Mouse (Mus musculus): ENCODE measurements around the gene Fam104a. TPM values are rescaled to one million over a fixed set of nuclear protein-coding genes. Genes with fewer than 3 reads are reported as not detected.
A peak's percentile ranks its signal among the peaks of the same experiment; 100 is the strongest.

Gene Fam104a
- total and polyA plus RNA-seq, 3 experiments = 33.6 to 38.1 TPM; not detected in 1

GRCm38 (mm10) chr11:113684707-113685426 is 912 bp upstream of the Fam104a start:
- H3K79me2 ChIP-seq (ENCODE audit: control insufficient read depth, insufficient read depth, low read length, poor library complexity) = peaks cover 77% of the 10 kb centered on the region
- peak overlapping the region; percentile 70 to 93 for H3K4me3 ChIP-seq (ENCODE audit: control insufficient read depth in 1 of 2, insufficient read depth in 1 of 2, low read depth in 2 of 2, low read length in 2 of 2)
- peak overlapping the region; percentile 74 for H3K27ac ChIP-seq (ENCODE audit: control insufficient read depth, low read depth, low read length)
- no peaks in the 10 kb centered on the region for H3K9me3 ChIP-seq (replicated peaks; ENCODE audit: insufficient read depth, low read length)
- H3K27me3 ChIP-seq (ENCODE audit: control insufficient read depth in 1 of 2, insufficient read depth in 2 of 2, low read length in 2 of 2) = no peaks in the 10 kb centered on the region
- DNase-seq (ENCODE audit: low read depth, low spot score) = no peak
- H3K4me1 ChIP-seq (ENCODE audit: control insufficient read depth in 1 of 2, insufficient read depth in 2 of 2, low read length in 2 of 2) = peaks cover 21 to 23% of the 10 kb centered on the region in 2 experiments
- peaks cover 0 to 43% of the 10 kb centered on the region in 2 experiments; a peak in 3 of 4 replicates for H3K36me3 ChIP-seq (ENCODE audit: control insufficient read depth in 1 of 2, insufficient read depth in 2 of 2, low read length in 2 of 2)
- H3K9ac ChIP-seq (ENCODE audit: control insufficient read depth, low read depth, low read length, poor library complexity, severe bottlenecking) = peak overlapping the region; percentile 90
- TF ChIP-seq EP300 (IDR thresholded peaks at IDR 0.05; ENCODE audit: low read depth in 1 of 2, low read length in 2 of 2) (no peak), JUND (IDR thresholded peaks at IDR 0.05; ENCODE audit: low read depth, low read length) (0 out of 2 replicates have a peak, but pooled peaks have one; percentile 40), SIN3A (IDR thresholded peaks at IDR 0.05; ENCODE audit: low read length) (no peak), MEF2A (IDR thresholded peaks at IDR 0.05; ENCODE audit: extremely low read depth, insufficient replicate concordance, low read depth, low read length, poor library complexity, severe bottlenecking) (no peak), USF1 (IDR thresholded peaks at IDR 0.05; ENCODE audit: low read depth, low read length) (peak; percentile 59), E2F4 (IDR thresholded peaks at IDR 0.05; ENCODE audit: borderline replicate concordance, low read depth, low read length) (peak; percentile 4; the same call in 1 of the 2 replicates), NELFE (IDR thresholded peaks at IDR 0.05; ENCODE audit: low read depth, low read length) (no peak), CTCF (IDR thresholded peaks at IDR 0.05 in 2 of 3, conservative IDR thresholded peaks at IDR 0.05 in 1 of 3; ENCODE audit: control insufficient read depth in 1 of 3, insufficient read depth in 1 of 3, low read depth in 2 of 3, low read length in 3 of 3, poor library complexity in 1 of 3, severe bottlenecking in 1 of 3) (no peak), ZMIZ1 (IDR thresholded peaks at IDR 0.05; ENCODE audit: low read depth, low read length) (no peak; the same call in 1 of the 2 replicates), CHD1 (IDR thresholded peaks at IDR 0.05; ENCODE audit: low read depth, low read length) (peak; percentile 67; the same call in 1 of the 2 replicates), GABPA (IDR thresholded peaks at IDR 0.05; ENCODE audit: low read depth, low read length) (no peak), ETS1 (IDR thresholded peaks at IDR 0.05; ENCODE audit: low read depth, low read length) (no peak), POLR2AphosphoS5 (IDR thresholded peaks at IDR 0.05; ENCODE audit: borderline replicate concordance, low read depth, low read length) (no peak), MXI1 (IDR thresholded peaks at IDR 0.05; ENCODE audit: low read depth, low read length) (peak; percentile 35)

DNA sequence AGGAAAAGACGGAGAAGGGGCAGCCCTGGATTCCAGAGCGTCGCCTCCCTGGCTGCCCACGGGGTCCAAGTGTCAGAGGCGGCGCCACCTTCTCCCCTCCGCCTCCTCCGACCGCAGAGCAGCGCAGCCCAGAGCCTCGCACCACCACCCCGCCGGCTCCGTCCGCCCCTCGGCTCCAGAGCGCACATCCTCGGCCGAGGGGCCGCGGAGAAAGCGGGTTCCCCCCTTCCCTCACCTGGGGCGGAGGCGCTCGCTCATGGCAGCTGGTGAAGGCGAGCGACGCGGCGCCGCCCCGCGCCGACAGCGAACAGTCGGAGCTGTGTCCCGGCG is 363 bp downstream of the Fam104a start:
- peaks cover 77% of the 10 kb centered on the region for H3K79me2 ChIP-seq (ENCODE audit: control insufficient read depth, insufficient read depth, low read length, poor library complexity)
- peak overlapping the region; percentile 68 for H3K27ac ChIP-seq (ENCODE audit: control insufficient read depth, low read depth, low read length)
- no peaks in the 10 kb centered on the region for H3K9me3 ChIP-seq (replicated peaks; ENCODE audit: insufficient read depth, low read length)
- peaks cover 21 to 23% of the 10 kb centered on the region in 2 experiments for H3K4me1 ChIP-seq (ENCODE audit: control insufficient read depth in 1 of 2, insufficient read depth in 2 of 2, low read length in 2 of 2)
- H3K27me3 ChIP-seq (ENCODE audit: control insufficient read depth in 1 of 2, insufficient read depth in 2 of 2, low read length in 2 of 2) = no peaks in the 10 kb centered on the region
- H3K4me3 ChIP-seq (ENCODE audit: control insufficient read depth in 1 of 2, insufficient read depth in 1 of 2, low read depth in 2 of 2, low read length in 2 of 2) = peak overlapping the region; percentile 70 to 93
- peak overlapping the region; percentile 90 for H3K9ac ChIP-seq (ENCODE audit: control insufficient read depth, low read depth, low read length, poor library complexity, severe bottlenecking)
- DNase-seq (ENCODE audit: low read depth, low spot score) = no peak
- H3K36me3 ChIP-seq (ENCODE audit: control insufficient read depth in 1 of 2, insufficient read depth in 2 of 2, low read length in 2 of 2) = peaks cover 0 to 43% of the 10 kb centered on the region in 2 experiments; a peak in 3 of 4 replicates
- TF ChIP-seq RCOR1 (IDR thresholded peaks at IDR 0.05; ENCODE audit: low read depth, low read length) (no peak), TCF12 (IDR thresholded peaks at IDR 0.05; ENCODE audit: low read depth, low read length) (no peak), JUND (IDR thresholded peaks at IDR 0.05; ENCODE audit: low read depth, low read length) (no peak), CHD1 (IDR thresholded peaks at IDR 0.05; ENCODE audit: low read depth, low read length) (0 out of 2 replicates have a peak, but pooled peaks have one; percentile 43), POLR2AphosphoS2 (IDR thresholded peaks at IDR 0.05; ENCODE audit: low read length) (no peak; the same call in 1 of the 2 replicates), BHLHE40 (IDR thresholded peaks at IDR 0.05; ENCODE audit: borderline replicate concordance, low read depth, low read length) (no peak), EP300 (IDR thresholded peaks at IDR 0.05; ENCODE audit: low read depth in 1 of 2, low read length in 2 of 2) (no peak), NELFE (IDR thresholded peaks at IDR 0.05; ENCODE audit: low read depth, low read length) (0 out of 2 replicates have a peak, but pooled peaks have one; percentile 14), ZNF384 (IDR thresholded peaks at IDR 0.05; ENCODE audit: low read depth, low read length) (no peak), ELF1 (IDR thresholded peaks at IDR 0.05; ENCODE audit: low read depth, low read length) (no peak), MAZ (IDR thresholded peaks at IDR 0.05; ENCODE audit: low read depth, low read length) (0 out of 2 replicates have a peak, but pooled peaks have one; percentile 58), E2F4 (IDR thresholded peaks at IDR 0.05; ENCODE audit: borderline replicate concordance, low read depth, low read length) (no peak), POLR2A (IDR thresholded peaks at IDR 0.05; ENCODE audit: control insufficient read depth in 1 of 2, insufficient read depth in 1 of 2, low read depth in 1 of 2, low read length in 2 of 2, poor library complexity in 1 of 2) (peak in 1 of 2 experiments; percentile 43; a peak in 1 of 4 replicates), GATA1 (IDR thresholded peaks at IDR 0.05; ENCODE audit: low read depth, low read length) (no peak), CTCF (IDR thresholded peaks at IDR 0.05 in 2 of 3, conservative IDR thresholded peaks at IDR 0.05 in 1 of 3; ENCODE audit: control insufficient read depth in 1 of 3, insufficient read depth in 1 of 3, low read depth in 2 of 3, low read length in 3 of 3, poor library complexity in 1 of 3, severe bottlenecking in 1 of 3) (no peak), SMC3 (IDR thresholded peaks at IDR 0.05; ENCODE audit: low read depth, low read length) (no peak), UBTF (IDR thresholded peaks at IDR 0.05; ENCODE audit: borderline replicate concordance, insufficient read depth, low read depth, low read length) (0 out of 2 replicates have a peak, but pooled peaks have one; percentile 34), USF2 (IDR thresholded peaks at IDR 0.05; ENCODE audit: borderline replicate concordance in 1 of 2, insufficient read depth in 1 of 2, low read depth in 1 of 2, low read length in 2 of 2) (no peak)

All from MEL (cell line).